Mouse (Mus musculus) liver, adult 2 months (tissue): Measurements from ENCODE around the gene Ms4a3. TPM values are rescaled to one million over a fixed set of nuclear protein-coding genes. Genes with fewer than 3 reads are reported as not detected.

Experiments
- DNase-seq: peaks from one replicate; pipeline ENCODE4 v3.0.0-alpha.2; 2011; ENCODE audit warnings: low read depth, low spot score; ENCODE audit errors: extremely low read depth
- H3K27ac ChIP-seq: fragments of 200-500 bp; replicated peaks from 2 replicates; pipeline ENCODE4 v1.5.1; 2012; ENCODE audit warnings: low read depth, mild to moderate bottlenecking, control low read depth, inconsistent platforms, low read length; ENCODE audit not compliant: insufficient read depth
- H3K27me3 ChIP-seq: fragments of 200-500 bp; 2 replicates; pipeline ENCODE4 v1.6.1; 2012; ENCODE audit warnings: mild to moderate bottlenecking, moderate library complexity, low read length, inconsistent platforms; ENCODE audit not compliant: control insufficient read depth, insufficient read depth
- H3K36me3 ChIP-seq: fragments of 200-500 bp; 2 replicates; pipeline ENCODE4 v1.6.1; 2012; ENCODE audit warnings: low read length, inconsistent platforms; ENCODE audit not compliant: control insufficient read depth, insufficient read depth
- H3K4me1 ChIP-seq: fragments of 200-500 bp; 2 replicates; pipeline ENCODE4 v1.6.1; 2011; ENCODE audit warnings: low read length; ENCODE audit not compliant: control insufficient read depth, insufficient read depth
- H3K4me3 ChIP-seq: fragments of 200-500 bp; 2 replicates; pipeline ENCODE4 v1.5.1; 2011; ENCODE audit warnings: low read depth, mild to moderate bottlenecking, control low read depth, low read length, moderate library complexity; ENCODE audit not compliant: insufficient read depth
- H3K79me2 ChIP-seq: fragments of 200-500 bp; 2 replicates; pipeline ENCODE4 v1.6.1; 2012; ENCODE audit warnings: inconsistent platforms, mild to moderate bottlenecking, low read length, moderate library complexity; ENCODE audit not compliant: control insufficient read depth, insufficient read depth
- H3K9ac ChIP-seq: fragments of 200-500 bp; 2 replicates; pipeline ENCODE4 v1.6.1; 2012; ENCODE audit warnings: low read depth, mild to moderate bottlenecking, control low read depth, inconsistent platforms, low read length
- CTCF ChIP-seq: fragments of 200-500 bp; IDR thresholded peaks from 2 replicates; pipeline ENCODE4 v1.5.1; 2011; ENCODE audit warnings: low read depth, low read length, control low read depth
- POLR2A ChIP-seq: fragments of 200-500 bp; IDR thresholded peaks from 2 replicates; pipeline ENCODE4 v1.6.1; 2011; ENCODE audit warnings: low read length, control low read depth; ENCODE audit not compliant: insufficient read depth; ENCODE audit errors: extremely low read depth
- WGBS: fragments of 180-500 bp; shearing (Covaris S2); methylation state at CpG from one replicate; pipeline ENCODE4 v1.1.7; 2018; 5-methylcytosine and 5-hydroxymethylcytosine counted together
- polyA plus RNA-seq: library from polyadenylated mRNA; depleted of rRNA; stranded (reverse); fragments of >200 nt; gene quantifications from 2 replicates; pipeline ENCODE4 v1.2.3, GENCODE M21; 2012
- total RNA-seq: library from RNA; depleted of rRNA; stranded (reverse); fragments of >200 nt; gene quantifications from 2 replicates; pipeline ENCODE4 v1.2.3, GENCODE M21; 2014

Ms4a3 gene
- total and polyA plus RNA-seq, 2 experiments, result not detected

- Histone ChIP-seq H3K4me3 (no peak within 1 kb of the TSS), H3K4me1 (no peaks in the 10 kb centered on the region), H3K27me3 (no peaks in the 10 kb centered on the region), H3K27ac (no peak within 1 kb of the TSS), H3K79me2 (no peaks in the 10 kb centered on the region), H3K9ac (no peak within 1 kb of the TSS), H3K36me3 (no peaks in the 10 kb centered on the region)
- 91% methylated on average over 2 of the region's 2 CpGs for WGBS
- DNase-seq, result no peak
- TF ChIP-seq POLR2A (no peak), CTCF (no peak)
Measured at GRCm38 (mm10) chr19:11623551-11623950, 17.1 kb downstream of the Ms4a3 start, which contains the start of gene Ms4a2. Gene Ms4a2 (minus strand): TSS chr19:11623719.

- H3K79me2 ChIP-seq, result no peaks in the 10 kb centered on the region
- H3K27ac ChIP-seq, result no peak overlapping the region
- H3K4me1 ChIP-seq, result no peaks in the 10 kb centered on the region
- H3K4me3 ChIP-seq, result no peak overlapping the region
- no peak overlapping the region for H3K9ac ChIP-seq
- TF ChIP-seq POLR2A (no peak), CTCF (no peak)
- no peaks in the 10 kb centered on the region for H3K27me3 ChIP-seq
- no peak for DNase-seq
- H3K36me3 ChIP-seq, result no peaks in the 10 kb centered on the region
Measured at GRCm38 (mm10) chr19:11617983-11618382, 22.7 kb downstream of the Ms4a3 start.

- 40% methylated on average over 2 of the region's 2 CpGs for WGBS
- TF ChIP-seq POLR2A (no peak), CTCF (no peak)
- Histone ChIP-seq H3K4me3 (no peak overlapping the region), H3K4me1 (no peaks in the 10 kb centered on the region), H3K27ac (no peak overlapping the region), H3K9ac (no peak overlapping the region), H3K27me3 (no peaks in the 10 kb centered on the region), H3K79me2 (no peaks in the 10 kb centered on the region), H3K36me3 (no peaks in the 10 kb centered on the region)
- no peak for DNase-seq
Measured at GRCm38 (mm10) chr19:11614805-11615204, 25.8 kb downstream of the Ms4a3 start.

GRCm38 (mm10) chr19:11613776-11614443 lies 26.7 kb downstream of the Ms4a3 start:
- Histone ChIP-seq H3K9ac (no peak overlapping the region), H3K27ac (no peak overlapping the region), H3K4me3 (no peak overlapping the region), H3K36me3 (no peaks in the 10 kb centered on the region), H3K4me1 (no peaks in the 10 kb centered on the region), H3K27me3 (no peaks in the 10 kb centered on the region), H3K79me2 (no peaks in the 10 kb centered on the region)
- no peak for DNase-seq
- 73% methylated on average over 8 of the region's 8 CpGs for WGBS
- no peak for TF ChIP-seq POLR2A
- no peak for TF ChIP-seq CTCF

- Histone ChIP-seq H3K9ac (no peak overlapping the region), H3K4me1 (no peaks in the 10 kb centered on the region), H3K4me3 (no peak overlapping the region), H3K27ac (no peak overlapping the region), H3K27me3 (no peaks in the 10 kb centered on the region), H3K79me2 (no peaks in the 10 kb centered on the region), H3K36me3 (no peaks in the 10 kb centered on the region)
- DNase-seq, result no peak
- TF ChIP-seq POLR2A (no peak), CTCF (no peak)
- 96% methylated on average over 1 of the region's 1 CpGs for WGBS
Measured at GRCm38 (mm10) chr19:11613084-11613483, 27.6 kb downstream of the Ms4a3 start.

- Histone ChIP-seq H3K36me3 (no peaks in the 10 kb centered on the region), H3K79me2 (no peaks in the 10 kb centered on the region), H3K4me1 (no peaks in the 10 kb centered on the region), H3K4me3 (no peak overlapping the region), H3K27me3 (no peaks in the 10 kb centered on the region), H3K9ac (no peak overlapping the region), H3K27ac (no peak overlapping the region)
- WGBS, result 31% methylated on average over 2 of the region's 2 CpGs
- no peak for TF ChIP-seq CTCF
- TF ChIP-seq POLR2A, result no peak
- no peak for DNase-seq
Measured at GRCm38 (mm10) chr19:11612293-11612692, 28.4 kb downstream of the Ms4a3 start.
